Mouse (Mus musculus): ENCODE data around the gene Asic1. TPM values are rescaled to one million over a fixed set of nuclear protein-coding genes. Genes with fewer than 3 reads are reported as not detected.
A peak's percentile ranks its signal among the peaks of the same experiment; 100 is the strongest.

The Asic1 gene
- total RNA-seq, 1 experiment from 2014 or later, result 0.23 TPM

- no peak for ATAC-seq (ENCODE audit: extremely low read depth, insufficient number of reproducible peaks, low FRiP score, poor library complexity, severe bottlenecking)
These were observed 8.9 kb upstream of the Asic1 start for GRCm38 (mm10) chr15:99661121-99661830.

GRCm38 (mm10) chr15:99662371-99662770 lies 7.8 kb upstream of the Asic1 start:
- ATAC-seq (ENCODE audit: extremely low read depth, insufficient number of reproducible peaks, low FRiP score, poor library complexity, severe bottlenecking), result no peak

- ATAC-seq (ENCODE audit: extremely low read depth, insufficient number of reproducible peaks, low FRiP score, poor library complexity, severe bottlenecking), result no peak
These were observed 6.1 kb upstream of the Asic1 start for GRCm38 (mm10) chr15:99663964-99664599.

DNA sequence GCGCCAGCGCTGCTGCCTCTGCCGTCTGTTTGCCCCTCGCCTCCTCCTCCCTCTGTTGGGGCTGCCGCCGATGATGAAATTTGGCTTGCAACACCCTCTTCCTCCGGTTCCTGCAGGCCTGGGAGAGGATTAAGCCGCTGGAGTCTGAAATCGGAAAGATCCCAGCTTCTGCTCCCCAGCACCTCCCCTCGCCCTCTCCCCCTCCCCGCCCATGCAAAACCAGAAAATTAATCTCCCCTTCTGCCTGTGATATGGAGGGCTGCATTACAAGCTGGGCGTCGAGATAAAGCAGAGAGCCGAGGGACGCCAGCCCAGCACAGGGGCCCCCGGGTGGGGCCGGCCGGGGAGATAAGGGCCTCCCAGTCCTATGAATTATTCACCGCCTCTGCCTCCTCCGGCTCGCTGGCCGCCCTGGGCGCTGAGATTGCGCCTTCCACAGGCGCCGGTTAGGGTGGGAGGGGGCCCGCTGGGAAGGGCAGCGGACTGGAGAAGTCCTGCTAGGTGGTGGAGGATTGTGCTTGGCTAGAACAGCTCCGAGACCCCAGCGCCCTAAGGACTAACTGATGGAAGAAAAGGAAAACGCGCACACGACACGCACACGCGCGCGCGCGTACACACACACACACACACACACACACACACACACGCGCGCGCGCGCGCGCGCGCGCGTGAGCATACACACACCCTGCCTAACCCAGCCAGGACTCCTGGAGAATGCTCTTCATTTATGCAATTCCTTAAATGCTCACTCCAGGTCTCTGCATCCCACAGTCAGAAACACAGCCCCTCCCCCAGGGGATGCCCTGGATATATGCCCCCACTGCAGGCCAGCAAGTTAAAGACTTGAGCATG lies 5.3 kb upstream of the Asic1 start:
- ATAC-seq (ENCODE audit: extremely low read depth, insufficient number of reproducible peaks, low FRiP score, poor library complexity, severe bottlenecking), result peak; percentile 31; the same call in 1 of the 2 replicates

- ATAC-seq (ENCODE audit: extremely low read depth, insufficient number of reproducible peaks, low FRiP score, poor library complexity, severe bottlenecking), result no peak
These were observed 2.6 kb upstream of the Asic1 start for GRCm38 (mm10) chr15:99667544-99667943.

DNA sequence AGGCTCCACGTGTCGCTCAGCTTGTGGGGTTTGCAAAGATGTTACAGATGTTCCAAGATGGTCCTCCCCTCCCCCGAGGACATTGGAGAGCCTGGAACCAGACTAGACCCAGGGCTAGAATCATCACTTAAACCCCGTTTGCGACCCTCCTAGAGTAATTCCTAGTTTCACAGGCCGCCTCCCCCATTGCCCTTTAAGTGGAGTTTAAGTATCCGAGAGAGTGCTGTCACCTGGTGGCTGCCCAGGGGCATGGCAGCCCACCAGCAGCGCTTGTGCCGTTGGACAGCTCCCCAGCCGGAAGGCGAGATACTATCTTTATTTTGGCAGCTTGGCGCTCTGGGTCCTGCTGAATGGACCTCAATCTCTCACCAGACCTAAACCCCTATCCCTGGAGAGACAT lies 1.3 kb upstream of the Asic1 start:
- ATAC-seq (ENCODE audit: extremely low read depth, insufficient number of reproducible peaks, low FRiP score, poor library complexity, severe bottlenecking), result peak; percentile 55

DNA sequence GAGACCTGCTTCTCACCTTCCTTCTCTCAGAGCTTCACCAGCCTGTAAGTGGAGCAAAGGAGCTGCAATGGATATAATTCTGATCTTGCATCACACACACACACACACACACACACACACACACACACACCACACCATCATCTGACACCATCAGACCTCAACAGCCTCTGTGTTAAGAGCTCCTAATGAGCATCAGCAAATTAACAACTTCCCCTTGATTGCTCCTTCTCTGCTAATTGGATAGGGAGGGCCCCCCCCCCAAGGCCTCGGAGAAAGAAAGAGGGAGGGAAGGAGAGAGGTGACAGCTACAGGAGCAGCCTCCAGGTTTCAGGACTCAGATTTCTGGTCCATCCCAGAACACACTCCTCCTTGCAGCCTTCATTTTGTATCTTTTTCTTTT lies 776 bp upstream of the Asic1 start:
- ATAC-seq (ENCODE audit: extremely low read depth, insufficient number of reproducible peaks, low FRiP score, poor library complexity, severe bottlenecking), result no peak

- ATAC-seq (ENCODE audit: extremely low read depth, insufficient number of reproducible peaks, low FRiP score, poor library complexity, severe bottlenecking), result no peak
These were observed 949 bp downstream of the Asic1 start for GRCm38 (mm10) chr15:99670964-99671670.

DNA sequence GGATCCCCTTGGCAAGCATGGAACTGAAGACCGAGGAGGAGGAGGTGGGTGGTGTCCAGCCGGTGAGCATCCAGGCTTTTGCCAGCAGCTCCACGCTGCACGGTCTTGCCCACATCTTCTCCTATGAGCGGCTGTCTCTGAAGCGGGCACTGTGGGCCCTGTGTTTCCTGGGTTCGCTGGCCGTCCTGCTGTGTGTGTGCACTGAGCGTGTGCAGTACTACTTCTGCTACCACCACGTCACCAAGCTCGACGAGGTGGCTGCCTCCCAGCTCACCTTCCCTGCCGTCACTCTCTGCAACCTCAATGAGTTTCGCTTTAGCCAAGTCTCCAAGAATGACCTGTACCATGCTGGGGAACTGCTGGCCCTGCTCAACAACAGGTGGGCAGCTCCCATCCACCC lies 1.6 kb downstream of the Asic1 start:
- ATAC-seq (ENCODE audit: extremely low read depth, insufficient number of reproducible peaks, low FRiP score, poor library complexity, severe bottlenecking), result no peak

DNA sequence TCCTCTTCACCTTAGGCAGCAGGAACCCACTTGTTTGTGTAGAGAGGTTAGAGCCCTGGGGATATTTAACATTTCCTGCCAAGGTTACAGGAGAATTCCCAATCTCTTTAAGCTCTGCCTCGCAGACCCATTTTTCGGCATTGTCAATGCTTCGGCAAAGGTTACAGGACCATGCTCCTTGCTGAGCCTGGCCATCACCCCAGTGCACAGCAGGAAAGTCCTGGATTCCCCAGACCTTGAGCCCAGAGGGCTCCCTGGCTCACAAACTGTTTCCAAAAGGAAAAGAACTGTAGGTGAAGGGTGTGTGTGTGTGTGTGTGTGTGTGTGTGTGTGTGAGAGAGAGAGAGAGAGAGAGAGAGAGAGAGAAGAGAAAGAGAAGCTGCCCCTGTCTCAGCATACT lies 4.7 kb downstream of the Asic1 start:
- ATAC-seq (ENCODE audit: extremely low read depth, insufficient number of reproducible peaks, low FRiP score, poor library complexity, severe bottlenecking), result no peak

- ATAC-seq (ENCODE audit: extremely low read depth, insufficient number of reproducible peaks, low FRiP score, poor library complexity, severe bottlenecking), result no peak
These were observed 6.9 kb downstream of the Asic1 start for GRCm38 (mm10) chr15:99677089-99677488.

- no peak for ATAC-seq (ENCODE audit: extremely low read depth, insufficient number of reproducible peaks, low FRiP score, poor library complexity, severe bottlenecking)
These were observed 8.1 kb downstream of the Asic1 start for GRCm38 (mm10) chr15:99678063-99678800.

- no peak for ATAC-seq (ENCODE audit: extremely low read depth, insufficient number of reproducible peaks, low FRiP score, poor library complexity, severe bottlenecking)
These were observed 8.8 kb downstream of the Asic1 start for GRCm38 (mm10) chr15:99679008-99679407.

DNA sequence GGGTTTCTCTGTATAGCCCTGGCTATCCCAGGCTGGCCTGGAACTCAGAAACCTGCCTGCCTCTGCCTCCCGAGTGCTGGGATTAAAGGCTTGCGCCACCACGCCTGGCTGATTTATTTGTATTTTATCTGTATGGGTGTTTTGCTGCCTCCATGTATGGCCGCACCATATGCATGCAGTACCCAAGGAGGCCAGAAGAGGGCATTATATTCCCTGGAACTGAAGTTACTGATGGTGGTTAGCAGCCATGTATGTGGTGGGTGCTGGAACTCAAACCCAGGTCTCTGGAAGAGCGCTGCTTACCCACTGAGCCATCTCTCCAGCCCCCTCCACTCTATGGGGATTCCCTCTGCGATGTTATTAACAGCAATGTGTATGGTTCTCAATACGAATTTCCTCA lies 12.7 kb downstream of the Asic1 start:
- no peak for ATAC-seq (ENCODE audit: extremely low read depth, insufficient number of reproducible peaks, low FRiP score, poor library complexity, severe bottlenecking)

DNA sequence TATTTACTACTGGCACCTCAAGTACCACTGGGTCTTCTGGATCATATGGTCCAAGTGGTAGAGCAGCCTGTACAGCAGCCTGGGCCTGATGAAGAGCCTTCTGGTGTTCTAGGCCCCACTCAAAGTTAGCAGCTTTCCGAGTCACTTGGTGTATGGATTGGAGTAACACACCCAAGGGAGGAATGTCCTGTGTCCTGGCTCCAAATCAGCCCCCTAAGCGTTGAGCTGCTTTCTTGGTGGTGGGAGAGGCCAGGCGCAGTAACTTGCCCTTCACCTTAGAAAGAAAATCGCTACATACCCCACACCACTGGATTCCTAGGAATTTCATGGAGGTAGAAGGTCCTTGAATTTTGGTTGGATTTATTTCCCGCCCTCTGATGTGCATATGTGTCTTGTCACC lies 14.0 kb downstream of the Asic1 start:
- ATAC-seq (ENCODE audit: extremely low read depth, insufficient number of reproducible peaks, low FRiP score, poor library complexity, severe bottlenecking), result no peak

DNA sequence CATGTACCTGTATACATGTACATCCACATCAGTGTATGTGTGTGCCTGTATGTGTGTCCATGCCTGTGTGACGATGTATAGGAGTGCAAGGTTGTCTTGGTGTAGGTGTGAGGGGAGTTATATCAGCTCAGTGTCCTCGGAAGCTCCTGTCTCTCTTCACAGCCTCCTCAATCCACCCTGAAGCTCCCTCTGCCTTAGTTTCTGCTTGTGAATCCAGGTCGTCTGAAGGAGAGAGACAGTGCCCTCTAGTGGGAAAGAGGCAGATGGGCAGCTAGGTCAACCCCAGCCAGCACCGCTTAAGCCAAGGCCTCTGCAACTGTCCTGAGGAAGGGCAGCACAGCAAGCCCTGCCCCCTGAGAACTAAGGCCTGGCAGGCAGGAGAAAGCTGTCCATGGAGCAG lies 18.5 kb downstream of the Asic1 start:
- ATAC-seq (ENCODE audit: extremely low read depth, insufficient number of reproducible peaks, low FRiP score, poor library complexity, severe bottlenecking), result peak; percentile 73

DNA sequence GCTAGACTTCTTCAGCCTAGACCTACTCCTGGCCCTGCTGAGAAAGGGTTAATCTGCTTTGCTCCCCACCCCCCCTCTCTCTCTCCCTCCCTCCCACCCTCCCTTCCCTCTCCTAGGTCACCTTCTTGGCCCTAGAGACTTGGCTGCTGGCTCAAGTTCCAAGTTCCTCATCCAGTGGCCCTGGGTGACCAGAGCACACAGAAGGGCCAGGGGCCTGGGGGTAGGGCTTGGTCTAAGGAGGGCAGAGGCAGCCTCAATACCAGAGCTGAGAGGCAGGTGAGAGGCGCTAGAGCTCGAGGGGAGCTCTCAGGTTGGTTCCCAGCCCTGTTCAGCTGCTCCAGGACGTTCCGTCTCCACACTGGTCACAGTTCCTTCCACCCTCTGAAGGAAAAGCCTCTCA lies 20.8 kb downstream of the Asic1 start:
- ATAC-seq (ENCODE audit: extremely low read depth, insufficient number of reproducible peaks, low FRiP score, poor library complexity, severe bottlenecking), result no peak

- ATAC-seq (ENCODE audit: extremely low read depth, insufficient number of reproducible peaks, low FRiP score, poor library complexity, severe bottlenecking), result no peak
These were observed 21.8 kb downstream of the Asic1 start for GRCm38 (mm10) chr15:99691976-99692375.

DNA sequence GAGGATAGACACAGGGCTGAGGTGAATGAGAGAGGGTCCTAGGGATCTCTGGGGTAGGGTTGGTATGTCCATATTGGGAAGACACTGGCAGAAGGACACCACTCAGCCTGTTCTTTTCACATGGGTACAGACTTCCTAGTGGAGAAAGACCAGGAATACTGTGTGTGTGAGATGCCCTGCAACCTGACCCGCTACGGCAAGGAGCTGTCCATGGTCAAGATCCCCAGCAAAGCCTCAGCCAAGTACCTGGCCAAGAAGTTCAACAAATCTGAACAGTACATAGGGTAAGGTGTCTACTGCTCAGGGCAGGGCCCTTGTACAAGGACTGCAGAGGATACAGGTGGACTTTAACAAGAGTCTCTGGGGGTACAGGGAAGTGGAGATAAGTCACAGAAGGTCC lies 27.1 kb downstream of the Asic1 start:
- ATAC-seq (ENCODE audit: extremely low read depth, insufficient number of reproducible peaks, low FRiP score, poor library complexity, severe bottlenecking), result no peak

Measured in neutrophil, adult 5-6 weeks (primary cell).